Mouse (Mus musculus) liver, embryonic 11.5 days (tissue): ENCODE data around the gene Dlgap3. TPM values are rescaled to one million over a fixed set of nuclear protein-coding genes. Genes with fewer than 3 reads are reported as not detected.
A peak's percentile ranks its signal among the peaks of the same experiment; 100 is the strongest.

Experiments used
- ATAC-seq: fragments of 200-750 bp; cut with Nextera tagmentation; replicated peaks from 2 replicates; pipeline ENCODE4 v1.8.0; 2017; ENCODE audit warnings: moderate number of reproducible peaks, mild to moderate bottlenecking, moderate TSS enrichment, moderate library complexity; ENCODE audit not compliant: low FRiP score
- DNase-seq: peaks from one replicate; pipeline ENCODE4 v3.0.0-alpha.2; 2017; ENCODE audit warnings: low spot score
- H3K27ac ChIP-seq: fragments of 300-500 bp; sonication (generic); 2 replicates; pipeline ENCODE4 v1.5.1; 2014; ENCODE audit warnings: mild to moderate bottlenecking, low read depth, low read length, control low read depth
- H3K27me3 ChIP-seq: fragments of 300-500 bp; sonication (generic); replicated peaks from 2 replicates; pipeline ENCODE4 v1.6.1; 2014; ENCODE audit warnings: low read length, mixed read lengths; ENCODE audit not compliant: control insufficient read depth, insufficient read depth
- H3K36me3 ChIP-seq: fragments of 300-500 bp; sonication (generic); 2 replicates; pipeline ENCODE4 v1.6.1; 2014; ENCODE audit warnings: mild to moderate bottlenecking, low read length, moderate library complexity, mixed read lengths; ENCODE audit not compliant: control insufficient read depth, insufficient read depth
- H3K4me1 ChIP-seq: fragments of 300-500 bp; sonication (generic); replicated peaks from 2 replicates; pipeline ENCODE4 v1.6.1; 2014; ENCODE audit warnings: low read length, mixed read lengths; ENCODE audit not compliant: control insufficient read depth, insufficient read depth
- H3K4me2 ChIP-seq: fragments of 300-500 bp; sonication (generic); 2 replicates; pipeline ENCODE4 v1.6.1; 2014; ENCODE audit warnings: mild to moderate bottlenecking, control low read depth, moderate library complexity
- H3K4me3 ChIP-seq: fragments of 300-500 bp; sonication (generic); 2 replicates; pipeline ENCODE4 v1.5.1; 2014; ENCODE audit warnings: low read depth, low read length, control low read depth
- H3K9ac ChIP-seq: fragments of 300-500 bp; sonication (generic); 2 replicates; pipeline ENCODE4 v1.6.1; 2014; ENCODE audit warnings: low read depth, low read length, control low read depth
- H3K9me3 ChIP-seq: fragments of 300-500 bp; sonication (generic); 2 replicates; pipeline ENCODE4 v1.6.1; 2016; ENCODE audit warnings: low read length, inconsistent platforms, mixed read lengths; ENCODE audit not compliant: control insufficient read depth
- WGBS: fragments of 180-500 bp; shearing (Covaris S2); extraction: QIAGEN DNeasy Blood & Tissue Kit; methylation state at CpG from one replicate; pipeline ENCODE4 v1.1.7; 2014; 5-methylcytosine and 5-hydroxymethylcytosine counted together
- polyA plus RNA-seq: library from polyadenylated mRNA; unstranded; fragments of >200 nt; fragmentation: Nextera tagmentation; extraction: Ambion mirVana; gene quantifications from 2 replicates; pipeline ENCODE4 v1.2.1, GENCODE M21; 2014

The Dlgap3 gene
- polyA plus RNA-seq, 1 experiment from 2014 or later = 1.4 TPM

- H3K27me3 ChIP-seq = peaks cover 29% of the 10 kb centered on the region
- ATAC-seq = no peak
- DNase-seq = no peak
- no peak overlapping the region for H3K4me2 ChIP-seq
- 76% methylated on average over 40 of the region's 40 CpGs for WGBS
- no peak overlapping the region for H3K4me3 ChIP-seq
- no peaks in the 10 kb centered on the region for H3K36me3 ChIP-seq
- H3K9me3 ChIP-seq = no peaks in the 10 kb centered on the region
- no peak overlapping the region for H3K27ac ChIP-seq
- 0 out of 2 replicates have a peak, but pooled peaks cover 6% of the 10 kb centered on the region for H3K4me1 ChIP-seq
- H3K9ac ChIP-seq = no peak overlapping the region
These were observed 64.6 kb downstream of the Dlgap3 start for GRCm38 (mm10) chr4:127233416-127234125.

GRCm38 (mm10) chr4:127235742-127236487 lies 66.9 kb downstream of the Dlgap3 start:
- H3K36me3 ChIP-seq = no peaks in the 10 kb centered on the region
- no peak overlapping the region for H3K27ac ChIP-seq
- WGBS = under 1% methylated on average over 66 of the region's 67 CpGs
- 0 out of 2 replicates have a peak, but pooled peaks cover 6% of the 10 kb centered on the region for H3K4me1 ChIP-seq
- ATAC-seq (peak; percentile 75), DNase-seq (peak; percentile 86)
- no peaks in the 10 kb centered on the region for H3K9me3 ChIP-seq
- peak overlapping the region; percentile 42 for H3K9ac ChIP-seq
- H3K4me3 ChIP-seq = peak overlapping the region; percentile 57
- peaks cover 25% of the 10 kb centered on the region for H3K27me3 ChIP-seq
- peak overlapping the region; percentile 98 for H3K4me2 ChIP-seq

GRCm38 (mm10) chr4:127236631-127237030 lies 67.6 kb downstream of the Dlgap3 start:
- H3K27ac ChIP-seq = no peak overlapping the region
- no peak for DNase-seq
- H3K4me2 ChIP-seq = peak overlapping the region; percentile 98
- H3K4me1 ChIP-seq = 0 out of 2 replicates have a peak, but pooled peaks cover 6% of the 10 kb centered on the region
- H3K27me3 ChIP-seq = peaks cover 25% of the 10 kb centered on the region
- no peak for ATAC-seq
- H3K4me3 ChIP-seq = peak overlapping the region; percentile 57
- 5% methylated on average over 14 of the region's 14 CpGs for WGBS
- no peaks in the 10 kb centered on the region for H3K36me3 ChIP-seq
- H3K9ac ChIP-seq = peak overlapping the region; percentile 42; the same call in 1 of the 2 replicates
- H3K9me3 ChIP-seq = no peaks in the 10 kb centered on the region

GRCm38 (mm10) chr4:127237271-127237670 lies 68.3 kb downstream of the Dlgap3 start:
- H3K27me3 ChIP-seq = peaks cover 25% of the 10 kb centered on the region
- ATAC-seq = no peak
- no peak overlapping the region for H3K4me2 ChIP-seq
- WGBS = 65% methylated on average over 10 of the region's 10 CpGs
- H3K9ac ChIP-seq = no peak overlapping the region
- no peak overlapping the region for H3K27ac ChIP-seq
- H3K36me3 ChIP-seq = no peaks in the 10 kb centered on the region
- no peak overlapping the region for H3K4me3 ChIP-seq
- no peaks in the 10 kb centered on the region for H3K9me3 ChIP-seq
- no peak for DNase-seq
- H3K4me1 ChIP-seq = 0 out of 2 replicates have a peak, but pooled peaks cover 6% of the 10 kb centered on the region

- 38% methylated on average over 6 of the region's 6 CpGs for WGBS
- Histone ChIP-seq H3K4me2 (peak overlapping the region; percentile 48; the same call in 1 of the 2 replicates), H3K36me3 (peaks cover 7% of the 10 kb centered on the region; the same call in 1 of the 2 replicates), H3K27ac (no peak overlapping the region), H3K4me3 (no peak overlapping the region), H3K27me3 (peaks cover 3% of the 10 kb centered on the region), H3K4me1 (peaks cover 10% of the 10 kb centered on the region), H3K9me3 (no peaks in the 10 kb centered on the region), H3K9ac (no peak overlapping the region)
- ATAC-seq (no peak), DNase-seq (no peak)
These were observed 73.7 kb downstream of the Dlgap3 start for GRCm38 (mm10) chr4:127242696-127243095.

- Histone ChIP-seq H3K9ac (peak within 1 kb of the TSS; percentile 90), H3K27me3 (no peaks in the 10 kb centered on the region), H3K4me2 (peak within 1 kb of the TSS; percentile 84), H3K27ac (peak within 1 kb of the TSS; percentile 43), H3K4me1 (peaks cover 10% of the 10 kb centered on the region), H3K36me3 (peaks cover 13% of the 10 kb centered on the region; the same call in 1 of the 2 replicates), H3K9me3 (no peaks in the 10 kb centered on the region), H3K4me3 (peak within 1 kb of the TSS; percentile 99)
- ATAC-seq = peak; percentile 99
- WGBS = 0% methylated on average over 29 of the region's 29 CpGs
- DNase-seq = peak; percentile 99
These were observed 74.5 kb downstream of the Dlgap3 start, which contains the start of gene Smim12 for GRCm38 (mm10) chr4:127243552-127243951. Gene Smim12, plus strand, starts transcription at chr4:127243784.

- peak overlapping the region; percentile 84 for H3K4me2 ChIP-seq
- under 1% methylated on average over 26 of the region's 26 CpGs for WGBS
- peak; percentile 60 for ATAC-seq
- no peak for DNase-seq
- H3K27ac ChIP-seq = peak overlapping the region; percentile 43
- H3K4me1 ChIP-seq = peaks cover 10% of the 10 kb centered on the region
- H3K9ac ChIP-seq = peak overlapping the region; percentile 90
- H3K9me3 ChIP-seq = no peaks in the 10 kb centered on the region
- peak overlapping the region; percentile 99 for H3K4me3 ChIP-seq
- peaks cover 13% of the 10 kb centered on the region; the same call in 1 of the 2 replicates for H3K36me3 ChIP-seq
- no peaks in the 10 kb centered on the region for H3K27me3 ChIP-seq
These were observed 74.9 kb downstream of the Dlgap3 start for GRCm38 (mm10) chr4:127243953-127244352.

GRCm38 (mm10) chr4:127249701-127250349 lies 80.8 kb downstream of the Dlgap3 start:
- no peaks in the 10 kb centered on the region for H3K27me3 ChIP-seq
- DNase-seq (peak; percentile 77), ATAC-seq (peak; percentile 90)
- no peaks in the 10 kb centered on the region for H3K9me3 ChIP-seq
- no peak overlapping the region for H3K4me2 ChIP-seq
- H3K36me3 ChIP-seq = peaks cover 13% of the 10 kb centered on the region; the same call in 1 of the 2 replicates
- peaks cover 5% of the 10 kb centered on the region for H3K4me1 ChIP-seq
- no peak overlapping the region for H3K4me3 ChIP-seq
- H3K9ac ChIP-seq = no peak overlapping the region
- WGBS = 1% methylated on average over 5 of the region's 5 CpGs
- H3K27ac ChIP-seq = no peak overlapping the region
